Mouse (Mus musculus): ENCODE data around the gene Prkar1b. TPM values are rescaled to one million over a fixed set of nuclear protein-coding genes. Genes with fewer than 3 reads are reported as not detected.

The Prkar1b gene
- total and polyA plus RNA-seq, 2 experiments = 0.22 to 0.37 TPM

DNA sequence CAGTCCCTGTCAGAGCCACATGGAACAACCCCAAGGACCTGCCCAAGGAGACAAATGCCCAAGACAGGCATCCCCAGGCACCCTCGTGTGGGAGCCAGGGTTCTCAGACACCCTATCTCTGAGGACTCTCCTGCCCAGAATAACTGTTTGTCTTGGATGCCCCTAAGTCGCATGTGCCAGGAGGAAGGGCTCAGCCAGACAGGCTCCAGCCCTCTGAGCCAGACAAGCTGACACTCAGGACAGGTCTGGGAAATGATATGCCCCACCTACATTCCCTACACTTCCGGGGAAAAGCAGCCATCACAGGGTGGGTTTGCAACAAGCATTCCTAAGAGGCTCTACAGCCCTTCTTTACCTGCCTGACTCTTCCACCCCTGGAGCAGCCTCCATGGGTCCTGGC, 172.0 kb downstream of the Prkar1b start:
- H3K79me2 ChIP-seq (ENCODE audit: control insufficient read depth, insufficient read depth, low read length) = no peaks in the 10 kb centered on the region
- WGBS = 15% methylated on average over 3 of the region's 3 CpGs
- 0 out of 2 replicates have a peak overlapping the region, but pooled peaks have one; percentile 6 for H3K27ac ChIP-seq (replicated peaks; ENCODE audit: insufficient read depth, low read depth, low read length)
- TF ChIP-seq POLR2A (IDR thresholded peaks at IDR 0.05; ENCODE audit: extremely low read depth, insufficient read depth, low read length) = no peak
- TF ChIP-seq CTCF (IDR thresholded peaks at IDR 0.05; ENCODE audit: low read depth, low read length) = no peak
- peaks cover 2% of the 10 kb centered on the region; the same call in 1 of the 2 replicates for H3K36me3 ChIP-seq (ENCODE audit: control insufficient read depth, insufficient read depth, low read length)
- no peak overlapping the region for H3K4me3 ChIP-seq (ENCODE audit: insufficient read depth, low read depth, low read length)
- peak; percentile 87 for DNase-seq (ENCODE audit: extremely low read depth, low read depth, low spot score)
- no peaks in the 10 kb centered on the region for H3K27me3 ChIP-seq (ENCODE audit: control insufficient read depth, insufficient read depth, low read length)
- no peak overlapping the region for H3K9ac ChIP-seq (ENCODE audit: low read depth, low read length)
- peaks cover 18% of the 10 kb centered on the region for H3K4me1 ChIP-seq (ENCODE audit: control insufficient read depth, insufficient read depth, low read length)

DNA sequence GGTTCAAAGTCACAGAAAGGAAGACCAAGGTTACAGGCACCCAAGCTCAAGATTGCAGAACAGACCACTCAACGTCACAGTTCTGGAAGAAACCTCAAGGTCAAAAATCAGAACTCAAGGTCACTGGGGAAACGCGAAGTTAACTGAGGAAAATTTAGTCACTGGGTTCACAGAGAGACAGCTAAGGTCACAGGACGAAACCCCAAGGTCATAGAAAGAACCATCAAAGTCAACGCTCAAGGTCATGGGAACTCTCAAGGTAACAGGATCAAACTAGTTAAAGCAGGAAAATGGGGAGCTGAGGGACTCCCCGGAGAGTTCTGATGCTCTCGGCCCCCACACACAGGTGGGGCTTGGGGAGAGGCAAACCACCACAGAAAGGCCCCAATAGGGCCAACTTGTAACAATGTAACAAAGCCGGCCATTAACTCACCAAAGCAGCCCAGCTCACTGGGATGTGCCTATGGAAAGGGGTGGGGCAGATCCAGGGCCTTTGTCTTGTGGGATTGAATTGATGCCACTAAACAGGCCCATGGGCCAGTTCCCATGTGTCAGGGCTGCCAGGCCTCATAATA, 174.8 kb downstream of the Prkar1b start:
- Histone ChIP-seq H3K27me3 (ENCODE audit: control insufficient read depth, insufficient read depth, low read length) (no peaks in the 10 kb centered on the region), H3K79me2 (ENCODE audit: control insufficient read depth, insufficient read depth, low read length) (no peaks in the 10 kb centered on the region), H3K4me1 (ENCODE audit: control insufficient read depth, insufficient read depth, low read length) (peaks cover 16% of the 10 kb centered on the region), H3K36me3 (ENCODE audit: control insufficient read depth, insufficient read depth, low read length) (peaks cover 2% of the 10 kb centered on the region; the same call in 1 of the 2 replicates), H3K27ac (replicated peaks; ENCODE audit: insufficient read depth, low read depth, low read length) (no peak overlapping the region), H3K9ac (ENCODE audit: low read depth, low read length) (no peak overlapping the region), H3K4me3 (ENCODE audit: insufficient read depth, low read depth, low read length) (no peak overlapping the region)
- no peak for TF ChIP-seq CTCF (IDR thresholded peaks at IDR 0.05; ENCODE audit: low read depth, low read length)
- no peak for TF ChIP-seq POLR2A (IDR thresholded peaks at IDR 0.05; ENCODE audit: extremely low read depth, insufficient read depth, low read length)
- 96% methylated on average over 8 of the region's 8 CpGs for WGBS
- no peak for DNase-seq (ENCODE audit: extremely low read depth, low read depth, low spot score)

- peaks cover 2% of the 10 kb centered on the region; the same call in 1 of the 2 replicates for H3K36me3 ChIP-seq (ENCODE audit: control insufficient read depth, insufficient read depth, low read length)
- 84% methylated on average over 6 of the region's 6 CpGs for WGBS
- H3K4me3 ChIP-seq (ENCODE audit: insufficient read depth, low read depth, low read length) = no peak overlapping the region
- no peak overlapping the region for H3K27ac ChIP-seq (replicated peaks; ENCODE audit: insufficient read depth, low read depth, low read length)
- no peaks in the 10 kb centered on the region for H3K79me2 ChIP-seq (ENCODE audit: control insufficient read depth, insufficient read depth, low read length)
- DNase-seq (ENCODE audit: extremely low read depth, low read depth, low spot score) = no peak
- H3K4me1 ChIP-seq (ENCODE audit: control insufficient read depth, insufficient read depth, low read length) = peaks cover 8% of the 10 kb centered on the region
- H3K27me3 ChIP-seq (ENCODE audit: control insufficient read depth, insufficient read depth, low read length) = no peaks in the 10 kb centered on the region
- H3K9ac ChIP-seq (ENCODE audit: low read depth, low read length) = no peak overlapping the region
- TF ChIP-seq CTCF (IDR thresholded peaks at IDR 0.05; ENCODE audit: low read depth, low read length) (no peak), POLR2A (IDR thresholded peaks at IDR 0.05; ENCODE audit: extremely low read depth, insufficient read depth, low read length) (no peak)
Measured at GRCm38 (mm10) chr5:138973480-138973879, 176.3 kb downstream of the Prkar1b start.

DNA sequence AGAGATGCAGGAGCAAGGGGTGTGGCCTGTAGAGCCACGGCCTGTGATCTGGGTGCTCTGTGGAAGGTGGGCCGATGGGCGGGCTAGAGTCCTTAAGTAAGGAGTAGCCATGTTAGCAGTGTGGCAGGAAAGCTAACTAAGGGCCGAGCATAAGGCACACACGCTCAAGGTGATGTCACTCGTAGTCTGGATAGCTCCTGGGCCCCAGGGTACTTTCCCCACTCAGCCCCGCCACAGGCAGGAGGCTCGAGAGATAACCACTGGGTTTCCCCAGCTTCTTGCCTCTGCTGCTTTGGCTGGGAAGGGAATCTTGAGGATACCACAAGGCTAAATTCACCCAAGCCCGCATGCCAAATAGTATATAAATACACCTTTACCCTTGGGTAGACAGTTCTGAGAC, 178.4 kb downstream of the Prkar1b start:
- no peak overlapping the region for H3K27ac ChIP-seq (replicated peaks; ENCODE audit: insufficient read depth, low read depth, low read length)
- no peaks in the 10 kb centered on the region for H3K27me3 ChIP-seq (ENCODE audit: control insufficient read depth, insufficient read depth, low read length)
- no peak for TF ChIP-seq POLR2A (IDR thresholded peaks at IDR 0.05; ENCODE audit: extremely low read depth, insufficient read depth, low read length)
- TF ChIP-seq CTCF (IDR thresholded peaks at IDR 0.05; ENCODE audit: low read depth, low read length) = no peak

GRCm38 (mm10) chr5:138970056-138970490, 179.7 kb downstream of the Prkar1b start:
- DNase-seq (ENCODE audit: extremely low read depth, low read depth, low spot score) = no peak

More for the DNA sequence above, 178.4 kb downstream of the Prkar1b start:
- Histone ChIP-seq H3K36me3 (ENCODE audit: control insufficient read depth, insufficient read depth, low read length) (peaks cover 2% of the 10 kb centered on the region; the same call in 1 of the 2 replicates), H3K4me1 (ENCODE audit: control insufficient read depth, insufficient read depth, low read length) (peaks cover 3% of the 10 kb centered on the region), H3K9ac (ENCODE audit: low read depth, low read length) (no peak overlapping the region), H3K4me3 (ENCODE audit: insufficient read depth, low read depth, low read length) (no peak overlapping the region), H3K79me2 (ENCODE audit: control insufficient read depth, insufficient read depth, low read length) (no peaks in the 10 kb centered on the region)
- no peak for DNase-seq (ENCODE audit: extremely low read depth, low read depth, low spot score)
- 88% methylated on average over 9 of the region's 9 CpGs for WGBS

More at GRCm38 (mm10) chr5:138970056-138970490, 179.7 kb downstream of the Prkar1b start:
- Histone ChIP-seq H3K27ac (replicated peaks; ENCODE audit: insufficient read depth, low read depth, low read length) (no peak overlapping the region), H3K79me2 (ENCODE audit: control insufficient read depth, insufficient read depth, low read length) (no peaks in the 10 kb centered on the region), H3K4me1 (ENCODE audit: control insufficient read depth, insufficient read depth, low read length) (peaks cover 3% of the 10 kb centered on the region), H3K36me3 (ENCODE audit: control insufficient read depth, insufficient read depth, low read length) (no peaks in the 10 kb centered on the region), H3K27me3 (ENCODE audit: control insufficient read depth, insufficient read depth, low read length) (no peaks in the 10 kb centered on the region), H3K9ac (ENCODE audit: low read depth, low read length) (no peak overlapping the region), H3K4me3 (ENCODE audit: insufficient read depth, low read depth, low read length) (no peak overlapping the region)
- WGBS = 52% methylated on average over 7 of the region's 7 CpGs
- TF ChIP-seq POLR2A (IDR thresholded peaks at IDR 0.05; ENCODE audit: extremely low read depth, insufficient read depth, low read length) = no peak
- TF ChIP-seq CTCF (IDR thresholded peaks at IDR 0.05; ENCODE audit: low read depth, low read length) = no peak

Other genes with a start within 250 kb of the Prkar1b start
- 2.8 and 3.2 TPM in 2 replicates for gene Pdgfa, start 152.6 kb downstream of the Prkar1b start, total RNA-seq (2014; rRNA removed)
- gene Pdgfa, start 152.6 kb downstream of the Prkar1b start, polyA plus RNA-seq (2012; rRNA removed) = 1.8 and 3.4 TPM in 2 replicates
- 2.7 and 3.5 TPM in 2 replicates for gene Dnaaf5, start 222 bp upstream of the Prkar1b start, total RNA-seq (2014; rRNA removed)
- 8.1 and 9.0 TPM in 2 replicates for gene Dnaaf5, start 222 bp upstream of the Prkar1b start, polyA plus RNA-seq (2012; rRNA removed)
- gene Sun1, start 50.6 kb upstream of the Prkar1b start, total RNA-seq (2014; rRNA removed) = 15.6 and 15.8 TPM in 2 replicates
- gene Sun1, start 50.6 kb upstream of the Prkar1b start, polyA plus RNA-seq (2012; rRNA removed) = 6.7 and 8.8 TPM in 2 replicates
- 20.9 and 26.5 TPM in 2 replicates for gene Get4, start 102.3 kb upstream of the Prkar1b start, total RNA-seq (2014; rRNA removed)
- gene Get4, start 102.3 kb upstream of the Prkar1b start, polyA plus RNA-seq (2012; rRNA removed) = 62.3 and 69.1 TPM in 2 replicates
- gene Adap1, start 175.6 kb upstream of the Prkar1b start, total RNA-seq (2014; rRNA removed) = 1.5 TPM in 2 replicates
- 0.60 and 1.3 TPM in 2 replicates for gene Adap1, start 175.6 kb upstream of the Prkar1b start, polyA plus RNA-seq (2012; rRNA removed)
- 23.6 and 25.2 TPM in 2 replicates for gene Cox19, start 201.4 kb upstream of the Prkar1b start, total RNA-seq (2014; rRNA removed)
- 82.4 and 86.1 TPM in 2 replicates for gene Cox19, start 201.4 kb upstream of the Prkar1b start, polyA plus RNA-seq (2012; rRNA removed)
- not detected in 2 replicates for gene Cyp2w1, start 202.6 kb upstream of the Prkar1b start, total RNA-seq (2014; rRNA removed)
- gene Cyp2w1, start 202.6 kb upstream of the Prkar1b start, polyA plus RNA-seq (2012; rRNA removed) = not detected in 2 replicates
- gene Gpr146, start 227.7 kb upstream of the Prkar1b start, total RNA-seq (2014; rRNA removed) = 36.5 and 57.1 TPM in 2 replicates
- 43.5 and 70.7 TPM in 2 replicates for gene Gpr146, start 227.7 kb upstream of the Prkar1b start, polyA plus RNA-seq (2012; rRNA removed)

Measured in liver, adult 2 months (tissue).